Mouse (Mus musculus) intestine, postnatal 0 days (tissue): ENCODE results near the gene Nme4. TPM values are rescaled to one million over a fixed set of nuclear protein-coding genes. Genes with fewer than 3 reads are reported as not detected.

Experiments
- ATAC-seq: fragments of 200-750 bp; cut with Nextera tagmentation; 2 replicates; pipeline ENCODE4 v1.8.0; 2017; ENCODE audit warnings: mild to moderate bottlenecking, moderate TSS enrichment, moderate library complexity
- H3K27ac ChIP-seq: fragments of 300-500 bp; sonication (generic); 2 replicates; pipeline ENCODE4 v1.5.1; 2014; ENCODE audit warnings: mild to moderate bottlenecking, low read depth, low read length, moderate library complexity
- H3K27me3 ChIP-seq: fragments of 300-500 bp; sonication (generic); replicated peaks from 2 replicates; pipeline ENCODE4 v1.6.1; 2014; ENCODE audit warnings: low read length, mixed read lengths; ENCODE audit not compliant: control insufficient read depth, insufficient read depth
- H3K36me3 ChIP-seq: fragments of 300-500 bp; sonication (generic); 2 replicates; pipeline ENCODE4 v1.6.1; 2014; ENCODE audit warnings: mild to moderate bottlenecking, moderate library complexity; ENCODE audit not compliant: control insufficient read depth, insufficient read depth
- H3K4me1 ChIP-seq: fragments of 300-500 bp; sonication (generic); replicated peaks from 2 replicates; pipeline ENCODE4 v1.6.1; 2014; ENCODE audit warnings: antibody characterized with exemption, low read length, mixed read lengths; ENCODE audit not compliant: control insufficient read depth, insufficient read depth
- H3K4me2 ChIP-seq: fragments of 300-500 bp; sonication (generic); replicated peaks from 2 replicates; pipeline ENCODE4 v1.6.1; 2014; ENCODE audit warnings: low read depth, mild to moderate bottlenecking, moderate library complexity
- H3K4me3 ChIP-seq: fragments of 300-500 bp; sonication (generic); 2 replicates; pipeline ENCODE4 v1.5.1; 2014; ENCODE audit warnings: low read depth, low read length
- H3K9ac ChIP-seq: fragments of 300-500 bp; sonication (generic); 2 replicates; pipeline ENCODE4 v1.6.1; 2014; ENCODE audit warnings: mild to moderate bottlenecking, low read depth, low read length
- H3K9me3 ChIP-seq: fragments of 300-500 bp; sonication (generic); 2 replicates; pipeline ENCODE4 v1.6.1; 2016; ENCODE audit warnings: mixed run types; ENCODE audit not compliant: control insufficient read depth
- CTCF ChIP-seq: sonication (generic); IDR thresholded peaks from 2 replicates; pipeline ENCODE4 v1.5.1; 2016; ENCODE audit warnings: low read depth, mild to moderate bottlenecking, control low read depth, antibody characterized with exemption, moderate library complexity
- WGBS: fragments of 180-500 bp; shearing (Covaris S2); extraction: QIAGEN DNeasy Blood & Tissue Kit; methylation state at CpG from one replicate; pipeline ENCODE4 v1.1.7; 2014; 5-methylcytosine and 5-hydroxymethylcytosine counted together
- polyA plus RNA-seq: library from polyadenylated mRNA; unstranded; fragments of >200 nt; fragmentation: Nextera tagmentation; extraction: Ambion mirVana; gene quantifications from 2 replicates; pipeline ENCODE4 v1.2.1, GENCODE M21; 2015

Nme4 gene
- polyA plus RNA-seq, 1 experiment from 2014 or later: 20.4 TPM

GRCm38 (mm10) chr17:26070136-26070535 lies 25.3 kb downstream of the Nme4 start:
- peak overlapping the region; percentile 99 for H3K4me2 ChIP-seq
- no peaks in the 10 kb centered on the region for H3K9me3 ChIP-seq
- no peak for TF ChIP-seq CTCF
- 0 out of 2 replicates have a peak overlapping the region, but pooled peaks have one; percentile 66 for H3K9ac ChIP-seq
- H3K4me1 ChIP-seq: peaks cover 16% of the 10 kb centered on the region
- no peaks in the 10 kb centered on the region; the same call in 1 of the 2 replicates for H3K36me3 ChIP-seq
- ATAC-seq: no peak
- WGBS: 19% methylated on average over 6 of the region's 6 CpGs
- no peaks in the 10 kb centered on the region for H3K27me3 ChIP-seq
- no peak overlapping the region for H3K4me3 ChIP-seq
- no peak overlapping the region for H3K27ac ChIP-seq

DNA sequence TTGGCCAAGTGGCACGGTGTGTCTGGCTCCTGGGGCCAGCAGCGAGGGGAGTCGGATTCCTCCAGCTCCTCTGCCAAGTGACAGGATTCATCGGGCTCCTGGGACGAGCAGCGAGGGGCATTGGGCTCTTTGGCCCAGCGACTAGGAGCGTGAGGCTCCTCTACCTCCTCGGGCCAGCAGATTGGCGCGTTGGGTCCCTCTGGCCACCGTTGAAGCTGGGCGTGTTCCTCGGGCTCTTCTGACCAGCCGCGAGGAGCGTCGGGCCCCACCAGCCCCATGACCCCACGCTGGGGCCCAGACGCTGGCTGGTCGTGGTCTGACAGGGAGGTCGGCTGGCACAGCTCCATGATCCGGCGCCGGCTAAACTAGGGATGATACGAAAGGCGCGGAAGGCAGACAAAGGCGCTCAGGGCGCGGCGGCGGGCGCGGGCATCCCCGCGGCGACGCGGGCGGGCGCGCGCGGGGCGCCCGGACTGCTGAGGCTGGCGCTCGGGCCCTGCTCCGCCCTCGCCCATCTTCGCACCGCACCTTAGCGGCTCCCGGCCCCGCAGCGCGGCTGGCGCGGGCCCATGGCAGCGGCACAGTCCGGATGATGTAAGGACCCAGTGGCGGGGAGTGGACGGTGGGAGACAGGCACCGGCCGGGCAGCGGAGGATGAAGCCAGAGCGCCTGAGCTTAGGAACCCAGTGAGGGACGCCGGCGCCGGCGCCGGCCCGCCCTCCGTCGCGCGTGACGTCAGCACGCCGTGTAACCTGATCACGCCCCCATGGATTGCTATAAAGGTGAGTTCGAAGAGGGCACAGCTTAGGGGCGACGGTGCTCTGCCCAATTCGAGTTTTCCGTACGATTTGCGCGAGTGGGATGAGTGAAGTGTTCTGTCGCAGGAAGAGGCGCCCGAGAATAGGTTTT lies 26.3 kb downstream of the Nme4 start, which contains the start of gene Rab11fip3:
Gene Rab11fip3, minus strand, starts transcription at position 725 of the 909 bp plus-strand sequence.
- Histone ChIP-seq H3K9me3 (no peaks in the 10 kb centered on the region), H3K4me2 (peak within 1 kb of the TSS; percentile 99), H3K27ac (peak within 1 kb of the TSS; percentile 57; the same call in 1 of the 2 replicates), H3K4me1 (peaks cover 16% of the 10 kb centered on the region), H3K36me3 (no peaks in the 10 kb centered on the region; the same call in 1 of the 2 replicates), H3K4me3 (peak within 1 kb of the TSS; percentile 88), H3K27me3 (no peaks in the 10 kb centered on the region), H3K9ac (peak within 1 kb of the TSS; percentile 66)
- WGBS: under 1% methylated on average over 94 of the region's 94 CpGs
- peak; percentile 82 for ATAC-seq
- no peak for TF ChIP-seq CTCF

GRCm38 (mm10) chr17:26068024-26068830 lies 27.2 kb downstream of the Nme4 start:
- no peak for TF ChIP-seq CTCF
- Histone ChIP-seq H3K4me3 (peak overlapping the region; percentile 88), H3K4me1 (peaks cover 16% of the 10 kb centered on the region), H3K4me2 (peak overlapping the region; percentile 99), H3K36me3 (peaks cover 6% of the 10 kb centered on the region; the same call in 1 of the 2 replicates), H3K9ac (peak overlapping the region; percentile 66), H3K27me3 (no peaks in the 10 kb centered on the region), H3K9me3 (no peaks in the 10 kb centered on the region), H3K27ac (no peak overlapping the region)
- WGBS: 3% methylated on average over 44 of the region's 44 CpGs
- no peak for ATAC-seq

DNA sequence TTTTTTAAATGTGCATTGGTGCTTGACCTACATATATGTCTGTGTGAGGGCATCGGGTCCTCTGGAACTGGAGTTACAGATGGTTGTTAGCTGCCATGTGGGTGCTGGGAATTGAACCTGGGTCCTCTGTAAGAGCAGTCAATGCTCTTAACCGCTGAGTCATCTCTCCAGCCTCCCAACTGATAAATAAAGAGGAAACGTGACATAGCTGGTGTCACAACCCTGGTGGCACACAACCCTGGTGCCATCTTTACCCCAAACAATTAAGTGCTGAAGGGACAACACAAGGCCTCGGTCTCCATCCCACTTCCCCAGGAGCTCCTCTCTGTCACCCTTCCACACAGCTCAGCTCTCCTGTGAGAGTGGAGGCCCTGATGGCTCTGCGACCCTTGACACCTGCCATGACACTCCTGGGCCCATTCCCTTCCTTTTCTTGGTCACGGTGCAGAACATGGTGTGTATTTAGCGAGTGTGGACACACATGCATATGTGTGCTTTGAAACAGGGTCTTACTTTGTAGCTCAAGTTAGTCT lies 28.8 kb downstream of the Nme4 start:
- 90% methylated on average over 7 of the region's 7 CpGs for WGBS
- peak overlapping the region; percentile 99 for H3K4me2 ChIP-seq
- H3K27ac ChIP-seq: no peak overlapping the region
- H3K9ac ChIP-seq: no peak overlapping the region
- no peak for ATAC-seq
- H3K27me3 ChIP-seq: no peaks in the 10 kb centered on the region
- no peak overlapping the region for H3K4me3 ChIP-seq
- no peak for TF ChIP-seq CTCF
- no peaks in the 10 kb centered on the region for H3K9me3 ChIP-seq
- H3K4me1 ChIP-seq: peaks cover 16% of the 10 kb centered on the region
- peaks cover 6% of the 10 kb centered on the region; the same call in 1 of the 2 replicates for H3K36me3 ChIP-seq

- Histone ChIP-seq H3K27ac (no peak overlapping the region), H3K27me3 (no peaks in the 10 kb centered on the region), H3K4me2 (no peak overlapping the region), H3K4me1 (peaks cover 15% of the 10 kb centered on the region), H3K36me3 (peaks cover 6% of the 10 kb centered on the region; the same call in 1 of the 2 replicates), H3K4me3 (no peak overlapping the region), H3K9ac (no peak overlapping the region), H3K9me3 (no peaks in the 10 kb centered on the region)
- no peak for TF ChIP-seq CTCF
- no peak for ATAC-seq
- 65% methylated on average over 6 of the region's 6 CpGs for WGBS
Measured at GRCm38 (mm10) chr17:26064916-26065315, 30.5 kb downstream of the Nme4 start.
